Mouse (Mus musculus): Measurements from ENCODE around the gene Intu. TPM values are rescaled to one million over a fixed set of nuclear protein-coding genes. Genes with fewer than 3 reads are reported as not detected.

Intu gene
- polyA plus RNA-seq, 1 experiment from 2014 or later = 3.7 TPM

DNA sequence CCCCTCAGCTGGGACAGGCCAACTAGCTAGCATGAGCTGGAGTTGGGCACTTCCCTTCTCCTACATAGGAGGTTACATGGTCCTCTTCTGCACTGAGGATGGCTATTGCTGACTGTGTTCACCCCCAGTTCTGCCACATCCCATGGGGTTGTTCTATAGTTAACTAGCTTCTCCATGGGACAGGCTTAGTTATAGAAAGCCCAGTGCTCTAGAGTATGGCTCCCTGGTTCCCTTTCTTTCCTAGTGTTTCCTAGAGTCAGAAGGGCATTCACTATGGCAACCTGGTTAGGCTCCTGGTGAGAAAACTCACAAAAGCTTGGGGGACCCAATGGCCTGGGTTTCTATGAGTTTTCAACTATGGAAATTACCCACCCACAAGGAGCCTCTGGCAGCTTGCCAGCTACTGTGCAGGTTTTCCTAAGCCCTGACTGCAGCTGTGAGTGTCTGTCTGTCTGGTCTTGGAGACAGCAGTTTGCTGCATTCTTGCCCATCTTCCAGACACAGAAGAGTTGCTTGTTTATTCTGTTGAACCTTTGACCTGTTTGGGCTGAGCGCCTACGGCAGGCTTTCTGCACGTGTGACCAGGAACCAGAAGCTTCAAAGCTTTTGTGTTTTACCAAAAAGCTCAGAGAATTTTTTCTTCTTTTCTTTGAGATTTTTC lies 154.9 kb downstream of the Intu start:
- Histone ChIP-seq H3K27ac (no peak overlapping the region), H3K9ac (no peak overlapping the region), H3K4me3 (no peak overlapping the region), H3K4me2 (no peak overlapping the region), H3K9me3 (no peaks in the 10 kb centered on the region), H3K27me3 (no peaks in the 10 kb centered on the region), H3K4me1 (peaks cover 13% of the 10 kb centered on the region), H3K36me3 (0 out of 2 replicates have a peak, but pooled peaks cover 3% of the 10 kb centered on the region)
- no peak for ATAC-seq (ENCODE audit: insufficient number of reproducible peaks, insufficient read depth, low FRiP score, low TSS enrichment, low read depth)
- WGBS = 9% methylated on average over 3 of the region's 3 CpGs

DNA sequence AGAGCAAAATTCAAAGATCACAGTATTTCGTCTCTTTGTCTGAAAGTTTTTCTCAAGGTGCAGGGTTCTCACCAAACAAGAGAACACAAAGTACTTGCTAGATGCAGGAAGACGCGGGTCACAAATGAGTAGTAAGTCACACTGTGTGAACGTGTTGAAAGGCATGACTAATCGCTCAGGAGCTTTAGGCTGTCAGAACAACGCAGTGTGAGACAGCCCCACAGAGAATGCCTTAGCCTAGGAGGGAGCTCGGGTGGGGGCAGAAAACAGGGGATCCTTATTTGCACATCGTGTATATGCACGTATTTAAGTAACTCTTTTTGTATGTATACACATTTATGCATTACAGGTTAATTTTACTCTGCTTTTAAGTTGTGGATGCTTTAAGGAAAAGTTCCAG lies 155.8 kb downstream of the Intu start:
- H3K9ac ChIP-seq = no peak overlapping the region
- H3K4me2 ChIP-seq = no peak overlapping the region
- peaks cover 13% of the 10 kb centered on the region for H3K4me1 ChIP-seq
- H3K27ac ChIP-seq = no peak overlapping the region
- no peak for ATAC-seq (ENCODE audit: insufficient number of reproducible peaks, insufficient read depth, low FRiP score, low TSS enrichment, low read depth)
- no peaks in the 10 kb centered on the region for H3K27me3 ChIP-seq
- no peak overlapping the region for H3K4me3 ChIP-seq
- no peaks in the 10 kb centered on the region for H3K9me3 ChIP-seq
- 0 out of 2 replicates have a peak, but pooled peaks cover 3% of the 10 kb centered on the region for H3K36me3 ChIP-seq
- 18% methylated on average over 9 of the region's 9 CpGs for WGBS

DNA sequence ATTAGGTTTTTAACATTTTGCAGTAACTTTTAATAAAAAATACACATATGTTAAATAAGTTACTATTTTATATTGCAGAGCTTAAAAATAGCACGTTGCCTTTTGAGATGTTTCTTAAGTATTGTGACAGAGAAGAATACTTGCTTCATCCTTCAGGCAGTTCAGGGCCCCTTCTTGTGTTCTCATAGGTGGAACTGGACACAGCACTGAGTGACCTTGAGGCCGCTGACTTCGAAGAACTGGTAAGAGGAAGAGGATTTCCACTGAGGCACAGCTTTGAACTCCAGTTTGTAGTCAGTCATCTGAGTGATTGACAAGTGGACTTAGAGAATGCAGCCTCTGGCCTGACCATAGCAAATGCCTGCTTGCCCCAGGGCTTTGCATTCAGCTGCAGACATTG lies 156.5 kb downstream of the Intu start:
- H3K4me3 ChIP-seq = no peak overlapping the region
- H3K4me2 ChIP-seq = no peak overlapping the region
- no peak overlapping the region for H3K9ac ChIP-seq
- H3K9me3 ChIP-seq = no peaks in the 10 kb centered on the region
- ATAC-seq (ENCODE audit: insufficient number of reproducible peaks, insufficient read depth, low FRiP score, low TSS enrichment, low read depth) = no peak
- H3K27me3 ChIP-seq = no peaks in the 10 kb centered on the region
- 0 out of 2 replicates have a peak, but pooled peaks cover 3% of the 10 kb centered on the region for H3K36me3 ChIP-seq
- WGBS = 53% methylated on average over 3 of the region's 3 CpGs
- no peak overlapping the region for H3K27ac ChIP-seq
- peaks cover 13% of the 10 kb centered on the region for H3K4me1 ChIP-seq

DNA sequence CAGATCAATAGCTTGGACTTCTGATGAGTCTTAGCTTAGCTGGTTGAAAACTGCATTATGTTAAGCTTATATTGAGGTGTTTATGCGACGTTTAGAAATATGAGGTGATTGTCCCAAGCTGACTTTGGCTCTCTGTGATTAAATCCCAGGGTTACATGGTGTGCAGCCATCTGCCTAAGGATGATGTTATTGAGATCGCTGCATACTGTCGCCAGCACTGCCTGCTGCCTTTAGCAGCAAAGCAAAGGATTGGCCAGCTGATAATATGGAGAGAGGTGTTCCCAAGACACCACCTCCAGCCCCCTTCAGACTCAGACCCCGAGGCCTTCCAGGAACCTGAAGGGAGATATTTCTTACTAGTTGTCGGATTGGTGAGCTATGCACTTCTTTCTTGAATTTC lies 160.5 kb downstream of the Intu start:
- no peak overlapping the region for H3K9ac ChIP-seq

DNA sequence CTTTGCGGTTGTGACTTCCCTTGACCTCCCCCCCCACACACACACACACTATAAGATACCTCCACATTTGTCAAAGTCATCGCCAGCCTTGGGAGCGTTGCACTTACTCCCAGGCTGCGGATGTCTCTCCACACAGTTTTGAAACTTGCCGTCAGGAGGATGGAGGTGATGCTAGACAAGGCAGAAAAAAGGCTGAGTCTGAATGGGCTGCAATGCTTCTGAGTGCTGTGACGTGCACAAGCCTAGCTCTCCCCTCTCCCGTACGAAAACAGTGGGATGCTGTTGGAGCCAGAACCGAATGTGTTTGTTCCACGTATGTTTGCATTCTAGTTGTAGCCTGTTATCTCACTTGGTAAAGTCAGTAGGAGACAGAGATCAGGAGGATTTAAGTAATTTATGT lies 162.3 kb downstream of the Intu start:
- no peak overlapping the region for H3K9ac ChIP-seq
- H3K9me3 ChIP-seq = no peaks in the 10 kb centered on the region
- H3K4me2 ChIP-seq = no peak overlapping the region
- H3K4me1 ChIP-seq = no peaks in the 10 kb centered on the region
- ATAC-seq (ENCODE audit: insufficient number of reproducible peaks, insufficient read depth, low FRiP score, low TSS enrichment, low read depth) = no peak
- H3K36me3 ChIP-seq = peaks cover 19% of the 10 kb centered on the region
- H3K27me3 ChIP-seq = no peaks in the 10 kb centered on the region
- H3K27ac ChIP-seq = no peak overlapping the region
- no peak overlapping the region for H3K4me3 ChIP-seq
- 86% methylated on average over 10 of the region's 10 CpGs for WGBS

More for the DNA sequence above, 160.5 kb downstream of the Intu start:
- WGBS = 85% methylated on average over 6 of the region's 6 CpGs
- Histone ChIP-seq H3K9me3 (no peaks in the 10 kb centered on the region), H3K27me3 (no peaks in the 10 kb centered on the region), H3K4me2 (no peak overlapping the region), H3K36me3 (peaks cover 10% of the 10 kb centered on the region; the same call in 1 of the 2 replicates), H3K27ac (no peak overlapping the region), H3K4me1 (peaks cover 4% of the 10 kb centered on the region; the same call in 1 of the 2 replicates), H3K4me3 (no peak overlapping the region)
- no peak for ATAC-seq (ENCODE audit: insufficient number of reproducible peaks, insufficient read depth, low FRiP score, low TSS enrichment, low read depth)

DNA sequence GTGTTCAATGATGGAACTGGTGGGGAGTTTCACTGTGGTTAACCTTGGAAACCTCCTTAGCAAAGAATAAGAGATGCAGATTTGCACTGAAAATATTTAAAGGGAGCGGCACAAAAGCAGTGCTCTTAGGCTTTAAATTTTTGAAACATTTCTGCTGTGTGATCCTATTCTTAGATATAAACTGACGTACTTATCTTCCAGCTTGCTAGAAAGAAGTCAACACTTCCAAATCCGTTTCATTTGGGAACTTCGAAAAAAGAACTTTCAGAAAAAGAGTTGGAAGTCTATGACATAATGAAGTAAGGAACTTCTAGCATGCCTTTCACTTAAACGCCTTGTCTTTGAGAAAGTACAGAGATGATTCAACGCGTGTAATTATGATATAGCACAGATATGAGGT lies 162.9 kb downstream of the Intu start:
- Histone ChIP-seq H3K4me1 (no peaks in the 10 kb centered on the region), H3K4me2 (no peak overlapping the region), H3K9ac (no peak overlapping the region), H3K4me3 (no peak overlapping the region), H3K27me3 (no peaks in the 10 kb centered on the region), H3K36me3 (peaks cover 24% of the 10 kb centered on the region), H3K27ac (no peak overlapping the region), H3K9me3 (no peaks in the 10 kb centered on the region)
- no peak for ATAC-seq (ENCODE audit: insufficient number of reproducible peaks, insufficient read depth, low FRiP score, low TSS enrichment, low read depth)
- WGBS = 82% methylated on average over 7 of the region's 7 CpGs

DNA sequence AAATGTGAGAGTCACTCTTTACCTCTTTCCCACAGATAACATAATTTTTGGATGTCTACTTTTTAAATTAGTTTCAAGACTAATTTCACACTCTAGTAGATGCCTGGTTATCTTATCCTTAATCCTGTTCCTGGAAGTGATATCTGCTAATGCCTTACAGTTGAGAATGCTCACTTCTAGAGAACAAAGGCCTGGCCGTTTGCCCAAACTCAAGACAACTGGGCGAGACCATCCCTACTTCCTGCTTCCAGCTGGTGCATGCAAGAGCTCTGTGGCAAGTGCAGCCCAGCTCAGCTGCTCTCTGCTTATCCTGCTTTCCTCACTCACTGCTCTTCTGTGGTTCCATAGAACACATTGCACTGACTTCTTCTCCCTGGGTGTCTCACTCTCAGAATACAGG lies 163.4 kb downstream of the Intu start:
- ATAC-seq (ENCODE audit: insufficient number of reproducible peaks, insufficient read depth, low FRiP score, low TSS enrichment, low read depth) = no peak
- Histone ChIP-seq H3K27me3 (no peaks in the 10 kb centered on the region), H3K27ac (no peak overlapping the region), H3K9ac (no peak overlapping the region), H3K36me3 (peaks cover 26% of the 10 kb centered on the region), H3K4me2 (no peak overlapping the region), H3K4me3 (no peak overlapping the region), H3K4me1 (no peaks in the 10 kb centered on the region), H3K9me3 (no peaks in the 10 kb centered on the region)
- 42% methylated on average over 2 of the region's 2 CpGs for WGBS

DNA sequence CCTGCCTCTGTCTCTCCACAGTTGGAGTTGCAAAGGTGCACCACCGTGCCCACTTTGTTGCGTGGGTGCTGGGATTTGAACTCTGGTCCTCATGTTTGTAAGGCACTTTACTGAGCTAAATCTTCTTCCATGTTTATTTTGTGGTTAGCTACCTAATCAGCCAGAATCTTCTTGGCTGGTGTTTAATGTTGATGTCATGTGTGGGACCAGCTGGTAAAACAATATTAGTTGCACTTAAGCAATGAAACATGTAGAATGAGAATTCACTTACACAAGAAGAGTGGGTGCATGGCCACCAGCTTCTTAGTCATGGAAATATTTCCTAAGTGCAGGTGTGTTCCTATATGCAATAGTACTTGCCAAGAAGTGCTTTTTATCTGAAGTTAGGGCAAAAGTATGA lies 164.1 kb downstream of the Intu start:
- Histone ChIP-seq H3K4me3 (no peak overlapping the region), H3K27me3 (no peaks in the 10 kb centered on the region), H3K27ac (no peak overlapping the region), H3K9me3 (no peaks in the 10 kb centered on the region), H3K9ac (no peak overlapping the region), H3K36me3 (peaks cover 34% of the 10 kb centered on the region), H3K4me1 (no peaks in the 10 kb centered on the region), H3K4me2 (no peak overlapping the region)
- no peak for ATAC-seq (ENCODE audit: insufficient number of reproducible peaks, insufficient read depth, low FRiP score, low TSS enrichment, low read depth)
- WGBS = 100% methylated on average over 2 of the region's 2 CpGs

DNA sequence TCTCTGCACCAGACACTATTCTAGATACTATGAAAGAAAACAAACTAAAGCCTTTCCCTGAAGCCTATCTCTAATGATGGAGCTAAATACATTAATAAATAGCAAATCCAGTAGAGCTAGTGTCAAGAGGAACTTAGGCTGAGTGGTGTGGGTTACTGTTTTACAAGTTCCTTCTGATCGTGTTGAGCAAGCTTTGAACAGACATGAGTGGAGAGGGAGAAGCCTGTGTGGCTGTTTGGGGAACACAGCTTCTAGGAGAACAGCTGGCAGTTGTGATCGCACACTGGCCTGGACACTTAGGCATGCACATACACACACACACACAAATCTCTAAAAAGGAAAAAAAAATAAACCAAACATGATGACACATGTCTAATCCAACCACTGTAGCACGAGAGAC lies 167.7 kb downstream of the Intu start:
- WGBS = 84% methylated on average over 3 of the region's 3 CpGs
- Histone ChIP-seq H3K4me3 (no peak overlapping the region), H3K9ac (no peak overlapping the region), H3K4me2 (no peak overlapping the region), H3K27ac (no peak overlapping the region), H3K36me3 (peaks cover 34% of the 10 kb centered on the region), H3K27me3 (no peaks in the 10 kb centered on the region), H3K9me3 (no peaks in the 10 kb centered on the region), H3K4me1 (no peaks in the 10 kb centered on the region)
- ATAC-seq (ENCODE audit: insufficient number of reproducible peaks, insufficient read depth, low FRiP score, low TSS enrichment, low read depth) = no peak

DNA sequence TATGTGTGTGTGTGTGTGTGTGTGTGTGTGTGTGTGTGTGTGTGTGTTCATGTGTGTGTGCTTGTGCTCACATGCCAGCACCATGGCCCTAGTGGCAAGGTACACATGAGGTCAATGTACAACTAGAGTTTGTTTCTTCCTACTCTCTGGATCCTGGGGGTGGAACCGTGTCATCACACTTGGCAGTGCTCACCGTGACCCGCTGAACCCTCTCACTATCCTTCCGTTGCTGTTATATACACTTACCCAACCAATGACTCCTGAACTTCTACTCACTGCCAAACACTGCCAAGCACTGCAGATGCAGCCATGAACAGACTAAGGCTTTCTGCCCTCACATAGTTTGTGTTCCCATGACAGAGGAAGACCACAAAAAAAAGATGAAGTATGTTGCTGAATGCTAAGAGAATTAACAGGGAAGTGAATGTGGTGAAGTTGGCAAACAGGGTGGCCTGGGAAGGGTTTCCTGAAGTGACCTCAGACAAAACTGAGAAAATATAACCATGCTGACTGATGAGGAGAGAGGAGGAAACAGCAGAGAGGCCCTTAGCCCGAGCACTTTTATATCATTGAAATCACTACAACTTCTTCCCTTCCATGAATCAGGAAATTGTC lies 173.8 kb downstream of the Intu start:
- H3K4me2 ChIP-seq = no peak overlapping the region
- H3K4me3 ChIP-seq = no peak overlapping the region
- H3K4me1 ChIP-seq = no peaks in the 10 kb centered on the region
- ATAC-seq (ENCODE audit: insufficient number of reproducible peaks, insufficient read depth, low FRiP score, low TSS enrichment, low read depth) = no peak
- H3K36me3 ChIP-seq = 0 out of 2 replicates have a peak, but pooled peaks cover 2% of the 10 kb centered on the region
- H3K27ac ChIP-seq = no peak overlapping the region
- H3K27me3 ChIP-seq = no peaks in the 10 kb centered on the region
- H3K9me3 ChIP-seq = peaks cover 5% of the 10 kb centered on the region; the same call in 1 of the 2 replicates
- H3K9ac ChIP-seq = no peak overlapping the region
- 84% methylated on average over 5 of the region's 5 CpGs for WGBS

DNA sequence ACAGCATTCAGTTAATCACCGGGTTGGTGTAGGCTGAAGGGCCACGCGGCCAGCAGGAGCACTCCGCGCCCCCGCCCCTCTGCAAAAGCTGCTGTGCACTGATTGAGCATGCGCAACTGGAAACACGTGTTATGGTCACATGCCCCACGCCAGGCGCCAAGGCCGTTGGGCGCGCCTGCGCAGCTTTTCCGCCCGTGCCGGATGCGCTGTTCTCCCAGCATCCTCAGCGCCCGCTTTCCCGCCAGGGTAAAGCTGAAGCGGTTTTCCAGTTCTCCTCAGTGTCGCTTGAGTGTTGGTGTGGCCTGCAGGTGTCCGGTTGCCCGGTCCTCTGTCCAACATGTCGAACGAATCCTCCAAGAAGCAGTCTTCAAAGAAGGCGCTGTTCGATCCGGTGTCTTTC lies 177.6 kb downstream of the Intu start, which contains the start of gene Slc25a31:
Gene Slc25a31 (plus strand): TSS at position 201 of the 400 bp plus-strand sequence.
- no peak for ATAC-seq (ENCODE audit: insufficient number of reproducible peaks, insufficient read depth, low FRiP score, low TSS enrichment, low read depth)
- 90% methylated on average over 30 of the region's 30 CpGs for WGBS
- no peak within 1 kb of the TSS for H3K27ac ChIP-seq
- no peak within 1 kb of the TSS for H3K4me2 ChIP-seq
- no peaks in the 10 kb centered on the region for H3K27me3 ChIP-seq
- H3K9ac ChIP-seq = no peak within 1 kb of the TSS
- no peak within 1 kb of the TSS for H3K4me3 ChIP-seq
- no peaks in the 10 kb centered on the region for H3K36me3 ChIP-seq
- H3K4me1 ChIP-seq = no peaks in the 10 kb centered on the region
- peaks cover 5% of the 10 kb centered on the region; the same call in 1 of the 2 replicates for H3K9me3 ChIP-seq

DNA sequence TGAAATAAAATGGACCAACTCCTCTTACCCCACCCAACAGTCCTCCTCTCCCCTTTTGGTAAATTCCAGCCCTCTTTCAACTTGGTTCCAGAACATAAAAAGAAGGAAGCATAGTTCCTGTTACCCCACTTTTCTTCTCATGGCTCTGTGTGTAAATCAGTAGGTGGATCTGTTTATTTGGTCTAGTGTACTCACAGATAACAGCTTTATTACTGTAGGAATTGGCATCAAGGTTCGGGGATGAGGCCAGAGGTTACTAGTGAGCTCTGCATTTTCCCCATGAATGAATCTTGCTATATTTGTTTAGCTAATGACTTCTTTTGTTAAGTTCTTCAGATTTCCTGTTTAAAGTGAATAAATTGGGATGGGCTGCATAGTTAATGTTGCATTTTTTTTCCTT lies 185.0 kb downstream of the Intu start:
- Histone ChIP-seq H3K36me3 (no peaks in the 10 kb centered on the region), H3K27ac (no peak overlapping the region), H3K4me3 (no peak overlapping the region), H3K9ac (no peak overlapping the region), H3K27me3 (no peaks in the 10 kb centered on the region), H3K4me2 (no peak overlapping the region), H3K9me3 (no peaks in the 10 kb centered on the region), H3K4me1 (no peaks in the 10 kb centered on the region)
- WGBS = 59% methylated on average over 1 of the region's 1 CpGs
- ATAC-seq (ENCODE audit: insufficient number of reproducible peaks, insufficient read depth, low FRiP score, low TSS enrichment, low read depth) = no peak
